Mouse (Mus musculus) stomach, postnatal 0 days (tissue): ENCODE results near the gene Acsl1.

ENCODE experiments used
- CTCF ChIP-seq: IDR thresholded peaks from 2 replicates; pipeline ENCODE4 v1.5.1; 2016; ENCODE audit warnings: antibody characterized with exemption, low read depth, mild to moderate bottlenecking, moderate library complexity
- EP300 ChIP-seq: optimal IDR thresholded peaks from 2 replicates; pipeline ENCODE3; 2016; ENCODE audit warnings: antibody characterized with exemption

- TF ChIP-seq CTCF (no peak), EP300 (no peak)
Observed at GRCm38 (mm10) chr8:46533926-46534325, 63.1 kb downstream of the Acsl1 start.
